Mouse (Mus musculus): ENCODE measurements around the gene Lrrc8c.

Gene Lrrc8c

GRCm38 (mm10) chr5:105500132-105501121, 18.8 kb upstream of the Lrrc8c start:
- DNase-seq (ENCODE audit: low read depth, low spot score): no peak

- DNase-seq (ENCODE audit: low read depth, low spot score): no peak
These were observed 18.1 kb upstream of the Lrrc8c start for GRCm38 (mm10) chr5:105501136-105501535.

- no peak for DNase-seq (ENCODE audit: low read depth, low spot score)
These were observed 10.4 kb upstream of the Lrrc8c start for GRCm38 (mm10) chr5:105508813-105509212.

GRCm38 (mm10) chr5:105512297-105512696, 6.9 kb upstream of the Lrrc8c start:
- DNase-seq (ENCODE audit: low read depth, low spot score): no peak

GRCm38 (mm10) chr5:105515532-105515931, 3.7 kb upstream of the Lrrc8c start:
- DNase-seq (ENCODE audit: low read depth, low spot score): no peak

GRCm38 (mm10) chr5:105516290-105516689, 2.9 kb upstream of the Lrrc8c start:
- no peak for DNase-seq (ENCODE audit: low read depth, low spot score)

GRCm38 (mm10) chr5:105517992-105518625, 1.1 kb upstream of the Lrrc8c start:
- no peak for DNase-seq (ENCODE audit: low read depth, low spot score)

- no peak for DNase-seq (ENCODE audit: low read depth, low spot score)
These were observed 527 bp upstream of the Lrrc8c start for GRCm38 (mm10) chr5:105518626-105519095.

GRCm38 (mm10) chr5:105519976-105520300, 750 bp downstream of the Lrrc8c start:
- DNase-seq (ENCODE audit: low read depth, low spot score): no peak

GRCm38 (mm10) chr5:105520442-105520965, 1.3 kb downstream of the Lrrc8c start:
- DNase-seq (ENCODE audit: low read depth, low spot score): no peak

GRCm38 (mm10) chr5:105523452-105523851, 4.3 kb downstream of the Lrrc8c start:
- DNase-seq (ENCODE audit: low read depth, low spot score): no peak

GRCm38 (mm10) chr5:105525004-105525403, 5.8 kb downstream of the Lrrc8c start:
- DNase-seq (ENCODE audit: low read depth, low spot score): no peak

GRCm38 (mm10) chr5:105526107-105526645, 7.0 kb downstream of the Lrrc8c start:
- no peak for DNase-seq (ENCODE audit: low read depth, low spot score)

GRCm38 (mm10) chr5:105526766-105527165, 7.6 kb downstream of the Lrrc8c start:
- DNase-seq (ENCODE audit: low read depth, low spot score): no peak

GRCm38 (mm10) chr5:105527477-105528331, 8.5 kb downstream of the Lrrc8c start:
- no peak for DNase-seq (ENCODE audit: low read depth, low spot score)

GRCm38 (mm10) chr5:105530576-105530975, 11.4 kb downstream of the Lrrc8c start:
- DNase-seq (ENCODE audit: low read depth, low spot score): no peak

- no peak for DNase-seq (ENCODE audit: low read depth, low spot score)
These were observed 16.0 kb downstream of the Lrrc8c start for GRCm38 (mm10) chr5:105535186-105535585.

GRCm38 (mm10) chr5:105536172-105536571, 17.0 kb downstream of the Lrrc8c start:
- DNase-seq (ENCODE audit: low read depth, low spot score): no peak

GRCm38 (mm10) chr5:105537101-105537723, 18.0 kb downstream of the Lrrc8c start:
- no peak for DNase-seq (ENCODE audit: low read depth, low spot score)

- DNase-seq (ENCODE audit: low read depth, low spot score): no peak
These were observed 21.9 kb downstream of the Lrrc8c start for GRCm38 (mm10) chr5:105541051-105541450.

GRCm38 (mm10) chr5:105545126-105545525, 25.9 kb downstream of the Lrrc8c start:
- DNase-seq (ENCODE audit: low read depth, low spot score): no peak

Data from retina, postnatal 7 days (tissue).